Mouse (Mus musculus) heart, adult 2 months (tissue): ENCODE measurements around the gene Idh3b. TPM values are rescaled to one million over a fixed set of nuclear protein-coding genes. Genes with fewer than 3 reads are reported as not detected.

Experiments used
- DNase-seq, 2 experiments: peaks; one replicate each; pipeline ENCODE4 v3.0.0; 2021
- H3K27ac ChIP-seq: fragments of 200-600 bp; 2 replicates; pipeline ENCODE4 v1.8.1; 2022
- H3K27me3 ChIP-seq: fragments of 200-500 bp; 2 replicates; pipeline ENCODE4 v1.6.1; 2012; ENCODE audit warnings: mild to moderate bottlenecking, low read length, inconsistent platforms, mixed read lengths; ENCODE audit not compliant: control insufficient read depth, insufficient read depth
- H3K36me3 ChIP-seq: fragments of 200-500 bp; 2 replicates; pipeline ENCODE4 v1.6.1; 2012; ENCODE audit warnings: low read length, inconsistent platforms; ENCODE audit not compliant: control insufficient read depth, insufficient read depth
- H3K4me1 ChIP-seq: fragments of 200-500 bp; 2 replicates; pipeline ENCODE4 v1.6.1; 2011; ENCODE audit warnings: low read length; ENCODE audit not compliant: control insufficient read depth, insufficient read depth
- H3K4me3 ChIP-seq: fragments of 200-600 bp; 2 replicates; pipeline ENCODE4 v1.8.1; 2022
- H3K79me2 ChIP-seq: fragments of 200-500 bp; replicated peaks from 2 replicates; pipeline ENCODE4 v1.6.1; 2012; ENCODE audit warnings: mild to moderate bottlenecking, inconsistent platforms, low read length, moderate library complexity, mixed read lengths; ENCODE audit not compliant: control insufficient read depth, insufficient read depth
- H3K9ac ChIP-seq: fragments of 200-500 bp; 2 replicates; pipeline ENCODE4 v1.6.1; 2012; ENCODE audit warnings: low read depth, mild to moderate bottlenecking, control low read depth, inconsistent platforms, low read length, mixed read lengths
- CTCF ChIP-seq: fragments of 200-600 bp; IDR thresholded peaks from 2 replicates; pipeline ENCODE4 v1.8.1; 2022; ENCODE audit warnings: antibody characterized with exemption, mild to moderate bottlenecking, moderate library complexity
- EP300 ChIP-seq: fragments of 200-500 bp; IDR thresholded peaks from 2 replicates; pipeline ENCODE4 v1.6.1; 2011; ENCODE audit warnings: low read depth, low read length, control low read depth; ENCODE audit not compliant: insufficient read depth
- POLR2A ChIP-seq: fragments of 200-500 bp; IDR thresholded peaks from 2 replicates; pipeline ENCODE4 v1.6.1; 2011; ENCODE audit warnings: mild to moderate bottlenecking, low read depth, low read length, control low read depth; ENCODE audit not compliant: insufficient read depth
- WGBS: fragments of 180-500 bp; shearing (Covaris S2); methylation state at CpG from one replicate; pipeline ENCODE4 v1.1.7; 2018; 5-methylcytosine and 5-hydroxymethylcytosine counted together
- intact Hi-C: fragments of 180-260 bp; cut with DNase I; formaldehyde crosslinking; loops from one replicate; pipeline ENCODE4 v1.15.1; 2025
- polyA plus RNA-seq: library from polyadenylated mRNA; depleted of rRNA; stranded (reverse); fragments of >200 nt; gene quantifications from 2 replicates; pipeline ENCODE4 v1.2.3, GENCODE M21; 2012
- total RNA-seq, 2 experiments: library from RNA; stranded (reverse); gene quantifications; 2 replicates each; pipeline ENCODE4 v1.2.3; 2021

The Idh3b gene
- total and polyA plus RNA-seq, 3 experiments: 709 to 893 (median 817) TPM

GRCm38 (mm10) chr2:130295331-130296133 is 11.2 kb upstream of the Idh3b start:
- Histone ChIP-seq H3K4me3 (peak overlapping the region; percentile 56), H3K9ac (peak overlapping the region; percentile 90), H3K27me3 (peaks cover 8% of the 10 kb centered on the region), H3K4me1 (peaks cover 5% of the 10 kb centered on the region), H3K27ac (no peak overlapping the region), H3K36me3 (no peaks in the 10 kb centered on the region), H3K79me2 (no peaks in the 10 kb centered on the region)
- DNase-seq: peak; percentile 66 to 72
- WGBS: under 1% methylated on average over 82 of the region's 99 CpGs
- TF ChIP-seq POLR2A (no peak), CTCF (peak; percentile 38)
- intact Hi-C loops: loop anchor here (1.0 kb wide), 1 partner anchor 21 kb away; the partner anchor contains the start of gene Nop56

- Histone ChIP-seq H3K79me2 (no peaks in the 10 kb centered on the region), H3K36me3 (no peaks in the 10 kb centered on the region), H3K4me1 (peaks cover 5% of the 10 kb centered on the region), H3K9ac (peak within 1 kb of the TSS; percentile 90), H3K4me3 (peak within 1 kb of the TSS; percentile 56), H3K27ac (peak within 1 kb of the TSS; percentile 49; the same call in 1 of the 2 replicates), H3K27me3 (peaks cover 8% of the 10 kb centered on the region)
- TF ChIP-seq POLR2A (no peak), CTCF (no peak), EP300 (no peak)
- 2% methylated on average over 37 of the region's 39 CpGs for WGBS
- intact Hi-C loops: loop anchor here (1.0 kb wide), 1 partner anchor 21 kb away; the partner anchor contains the start of gene Nop56
- DNase-seq: peak; percentile 74 to 81
These were observed 10.6 kb upstream of the Idh3b start, which contains the start of gene Ebf4 for GRCm38 (mm10) chr2:130294936-130295277. Ebf4 (plus strand) TSS chr2:130295169.

- TF ChIP-seq CTCF: no peak
- Histone ChIP-seq H3K4me1 (peaks cover 5% of the 10 kb centered on the region), H3K4me3 (peak overlapping the region; percentile 52), H3K79me2 (no peaks in the 10 kb centered on the region), H3K27ac (peak overlapping the region; percentile 49; the same call in 1 of the 2 replicates), H3K27me3 (peaks cover 8% of the 10 kb centered on the region), H3K9ac (peak overlapping the region; percentile 90), H3K36me3 (no peaks in the 10 kb centered on the region)
- DNase-seq: no peak
- 18% methylated on average over 20 of the region's 20 CpGs for WGBS
- intact Hi-C loops: no loop called here
These were observed 10.0 kb upstream of the Idh3b start for GRCm38 (mm10) chr2:130294218-130294935.

- WGBS: 12% methylated on average over 4 of the region's 4 CpGs
- intact Hi-C loops: no loop called here
- peak in 1 of 2 experiments; percentile 22 for DNase-seq
- Histone ChIP-seq H3K79me2 (no peaks in the 10 kb centered on the region), H3K4me3 (no peak overlapping the region), H3K27ac (no peak overlapping the region), H3K36me3 (no peaks in the 10 kb centered on the region), H3K27me3 (peaks cover 8% of the 10 kb centered on the region), H3K4me1 (peaks cover 5% of the 10 kb centered on the region), H3K9ac (no peak overlapping the region)
- no peak for TF ChIP-seq CTCF
These were observed 9.1 kb upstream of the Idh3b start for GRCm38 (mm10) chr2:130293486-130293885.

- H3K27me3 ChIP-seq: peaks cover 8% of the 10 kb centered on the region
- DNase-seq: no peak
- H3K4me3 ChIP-seq: no peak overlapping the region
- peaks cover 5% of the 10 kb centered on the region for H3K4me1 ChIP-seq
- no peak overlapping the region for H3K27ac ChIP-seq
- no peak overlapping the region for H3K9ac ChIP-seq
- no peaks in the 10 kb centered on the region for H3K79me2 ChIP-seq
- WGBS: 70% methylated on average over 3 of the region's 3 CpGs
- H3K36me3 ChIP-seq: no peaks in the 10 kb centered on the region
- intact Hi-C loops: no loop called here
- TF ChIP-seq CTCF (no peak), POLR2A (no peak), EP300 (no peak)
These were observed 8.7 kb upstream of the Idh3b start for GRCm38 (mm10) chr2:130293009-130293408.

- WGBS: 10% methylated on average over 8 of the region's 8 CpGs
- no peak overlapping the region for H3K9ac ChIP-seq
- DNase-seq: peak; percentile 54
These were observed 7.1 kb upstream of the Idh3b start for GRCm38 (mm10) chr2:130291434-130291833.

More at GRCm38 (mm10) chr2:130291434-130291833, 7.1 kb upstream of the Idh3b start:
- peaks cover 5% of the 10 kb centered on the region for H3K4me1 ChIP-seq
- peak; percentile 93 for TF ChIP-seq CTCF
- no peak for TF ChIP-seq EP300
- H3K36me3 ChIP-seq: no peaks in the 10 kb centered on the region
- H3K79me2 ChIP-seq: no peaks in the 10 kb centered on the region
- no peak overlapping the region for H3K27ac ChIP-seq
- intact Hi-C loops: loop anchor here (1.0 kb wide), 2 partner anchors 71 to 120 kb away; no protein-coding TSS in a partner anchor
- no peak overlapping the region for H3K4me3 ChIP-seq
- peaks cover 8% of the 10 kb centered on the region for H3K27me3 ChIP-seq
